Comparison of ENCODE assay signal across 15 mouse cellular contexts in the genomic region with DNA sequence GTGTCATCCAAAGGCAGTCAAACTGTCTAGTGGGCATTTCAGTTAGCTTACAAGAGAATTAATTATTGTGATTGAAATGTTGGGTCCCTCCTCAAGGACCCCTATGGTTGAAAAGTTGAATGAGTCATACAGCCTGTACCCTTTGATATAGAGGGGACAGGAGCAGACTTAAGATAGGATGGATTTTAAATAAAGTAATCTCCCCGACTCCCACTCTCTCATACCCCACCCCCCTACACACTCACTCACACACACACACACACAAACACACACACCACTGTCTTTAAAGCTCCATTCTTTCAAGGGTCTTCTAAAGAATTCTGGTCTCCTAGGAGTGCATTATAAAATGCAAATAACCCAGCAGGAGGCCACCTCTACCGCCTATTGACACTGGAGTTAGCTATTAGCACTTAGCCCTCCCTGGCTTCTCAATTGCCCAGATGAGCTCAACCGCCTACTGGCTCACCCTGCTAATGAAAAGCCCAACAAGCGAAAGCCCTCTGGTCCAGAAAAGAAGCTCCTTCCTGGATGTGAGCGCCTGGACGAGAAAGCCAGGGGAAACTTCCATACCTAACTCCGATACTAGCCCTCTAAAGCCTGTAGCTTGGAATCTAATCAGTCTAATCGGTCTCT.
A peak's percentile ranks its signal among the peaks of the same experiment; 100 is the strongest.
DNase-seq lines count a peak whose midpoint lies in the region; ATAC-seq and TF ChIP-seq lines count a peak whose summit lies in the region.
"Had no signal": no experiment of that assay in that cellular context is flagged by ENCODE, and none has a peak within 500 bp of the region (broad histone marks: within the 10 kb centered on the region; RNA-seq: fewer than 3 reads in every experiment).

No protein-coding gene starts in this region.

- H3K27ac ChIP-seq in lung, postnatal 0 days (ENCODE audit: low read length), result no peak overlapping the region
- H3K27ac ChIP-seq in hindbrain, embryonic 12.5 days, result no peak overlapping the region
- no peak overlapping the region for H3K27ac ChIP-seq in neural tube, embryonic 12.5 days
- H3K27ac ChIP-seq: gastrocnemius, adult 2 months; heart, embryonic 13.5 days; liver, embryonic 12.5 days had no signal

- no peak overlapping the region for H3K9ac ChIP-seq in lung, postnatal 0 days (replicated peaks; ENCODE audit: low read depth)
- H3K9ac ChIP-seq in hindbrain, embryonic 12.5 days, result no peak overlapping the region
- no peak overlapping the region for H3K9ac ChIP-seq in neural tube, embryonic 12.5 days
- H3K9ac ChIP-seq: heart, embryonic 13.5 days; liver, embryonic 12.5 days had no signal

- H3K4me1 ChIP-seq in lung, postnatal 0 days (ENCODE audit: insufficient read depth, low read depth, low read length), result no peaks in the 10 kb centered on the region
- peaks cover 47% of the 10 kb centered on the region for H3K4me1 ChIP-seq in hindbrain, embryonic 12.5 days
- H3K4me1 ChIP-seq in neural tube, embryonic 12.5 days, result peaks cover 38% of the 10 kb centered on the region
- H3K4me1 ChIP-seq: liver, embryonic 12.5 days; megakaryocyte, embryonic 14.5 days had no signal

- ATAC-seq in lung, postnatal 0 days, result peak; percentile 17; the same call in 1 of the 2 replicates
- peak; percentile 46 for ATAC-seq in hindbrain, embryonic 12.5 days (ENCODE audit: low FRiP score)
- ATAC-seq in neural tube, embryonic 12.5 days (ENCODE audit: low FRiP score, low read depth), result 0 out of 2 replicates have a peak, but pooled peaks have one; percentile 34
- ATAC-seq: activated CD4-positive, CD25-positive, alpha-beta regulatory T cell, adult 4 months; inflammation-experienced regulatory T-cells, adult 6 months; liver, embryonic 12.5 days had no signal

- no peak overlapping the region for H3K4me2 ChIP-seq in lung, postnatal 0 days (replicated peaks; ENCODE audit: low read depth, low read length)
- no peak overlapping the region; the same call in 1 of the 2 replicates for H3K4me2 ChIP-seq in hindbrain, embryonic 12.5 days (replicated peaks)
- peak overlapping the region; percentile 31 for H3K4me2 ChIP-seq in neural tube, embryonic 12.5 days (replicated peaks)
- H3K4me2 ChIP-seq: liver, embryonic 12.5 days had no signal

- WGBS in lung, postnatal 0 days, result 31% methylated on average over 8 of the region's 8 CpGs
- WGBS in hindbrain, embryonic 12.5 days, result 7% methylated on average over 8 of the region's 8 CpGs
- 6% methylated on average over 8 of the region's 8 CpGs for WGBS in neural tube, embryonic 12.5 days

- no peak overlapping the region for H3K4me3 ChIP-seq in lung, postnatal 0 days (ENCODE audit: low read depth, low read length)
- H3K4me3 ChIP-seq in hindbrain, embryonic 12.5 days, result no peak overlapping the region
- H3K4me3 ChIP-seq in neural tube, embryonic 12.5 days, result no peak overlapping the region
- H3K4me3 ChIP-seq: gastrocnemius, adult 2 months; heart, embryonic 13.5 days; liver, embryonic 12.5 days; megakaryocyte, embryonic 14.5 days had no signal

- no peaks in the 10 kb centered on the region for H3K9me3 ChIP-seq in lung, postnatal 0 days (ENCODE audit: low read length)
- H3K9me3 ChIP-seq in hindbrain, embryonic 12.5 days (replicated peaks), result no peaks in the 10 kb centered on the region
- H3K9me3 ChIP-seq in neural tube, embryonic 12.5 days, result no peaks in the 10 kb centered on the region
- H3K9me3 ChIP-seq: heart, embryonic 13.5 days; liver, embryonic 12.5 days; megakaryocyte, embryonic 14.5 days had no signal

- no peaks in the 10 kb centered on the region for H3K36me3 ChIP-seq in lung, postnatal 0 days (ENCODE audit: insufficient read depth, low read length)
- no peaks in the 10 kb centered on the region for H3K36me3 ChIP-seq in hindbrain, embryonic 12.5 days
- no peaks in the 10 kb centered on the region for H3K36me3 ChIP-seq in neural tube, embryonic 12.5 days
- H3K36me3 ChIP-seq: heart, embryonic 13.5 days; liver, embryonic 12.5 days had no signal

- DNase-seq in lung, postnatal 0 days (ENCODE audit: low spot score), result peak; percentile 35
- DNase-seq in lung, postnatal 10 days, result no peak
- peak; percentile 77 for DNase-seq in embryo, embryonic 10 days (ENCODE audit: low spot score)
- DNase-seq in layer of hippocampus, postnatal 10 days (ENCODE audit: low spot score in 2 of 2), result no peak
- DNase-seq in urinary bladder, postnatal 25 days (ENCODE audit: low spot score), result no peak
- DNase-seq in spleen, adult 18-20 months, result no peak
- DNase-seq: kidney, postnatal 14 days had no signal

- no peak for TF ChIP-seq CTCF in lung, postnatal 0 days (IDR thresholded peaks at IDR 0.05)

- no peaks in the 10 kb centered on the region for H3K27me3 ChIP-seq in lung, postnatal 0 days (replicated peaks; ENCODE audit: insufficient read depth, low read length)
- no peaks in the 10 kb centered on the region for H3K27me3 ChIP-seq in hindbrain, embryonic 12.5 days
- H3K27me3 ChIP-seq in neural tube, embryonic 12.5 days (replicated peaks), result no peaks in the 10 kb centered on the region

- no peak for TF ChIP-seq EP300 in lung, postnatal 0 days (IDR thresholded peaks at IDR 0.05)

Comparison
In these comparisons a context has a peak if more than half of its experiments do, and no peak if none do; other contexts are left out.
1. DNase-seq: peak in lung, postnatal 0 days (single experiment) and embryo, embryonic 10 days (single experiment); none in lung, postnatal 10 days (single experiment), layer of hippocampus, postnatal 10 days (0 of 2), urinary bladder, postnatal 25 days (single experiment) and spleen, adult 18-20 months (0 of 2).
2. Peak in every context shown above with its lines, with median percentiles within 50 percentile points of each other: ATAC-seq.